Mouse (Mus musculus) lung, postnatal 0 days (tissue): ENCODE data around the gene Syce1l.
A peak's percentile ranks its signal among the peaks of the same experiment; 100 is the strongest.

Experiments used
- CTCF ChIP-seq: IDR thresholded peaks from 2 replicates; pipeline ENCODE4 v1.5.1; 2016; ENCODE audit warnings: antibody characterized with exemption, mild to moderate bottlenecking
- EP300 ChIP-seq: IDR thresholded peaks from 2 replicates; pipeline ENCODE4 v1.6.1; 2016; ENCODE audit warnings: antibody characterized with exemption, mild to moderate bottlenecking, control low read depth

DNA sequence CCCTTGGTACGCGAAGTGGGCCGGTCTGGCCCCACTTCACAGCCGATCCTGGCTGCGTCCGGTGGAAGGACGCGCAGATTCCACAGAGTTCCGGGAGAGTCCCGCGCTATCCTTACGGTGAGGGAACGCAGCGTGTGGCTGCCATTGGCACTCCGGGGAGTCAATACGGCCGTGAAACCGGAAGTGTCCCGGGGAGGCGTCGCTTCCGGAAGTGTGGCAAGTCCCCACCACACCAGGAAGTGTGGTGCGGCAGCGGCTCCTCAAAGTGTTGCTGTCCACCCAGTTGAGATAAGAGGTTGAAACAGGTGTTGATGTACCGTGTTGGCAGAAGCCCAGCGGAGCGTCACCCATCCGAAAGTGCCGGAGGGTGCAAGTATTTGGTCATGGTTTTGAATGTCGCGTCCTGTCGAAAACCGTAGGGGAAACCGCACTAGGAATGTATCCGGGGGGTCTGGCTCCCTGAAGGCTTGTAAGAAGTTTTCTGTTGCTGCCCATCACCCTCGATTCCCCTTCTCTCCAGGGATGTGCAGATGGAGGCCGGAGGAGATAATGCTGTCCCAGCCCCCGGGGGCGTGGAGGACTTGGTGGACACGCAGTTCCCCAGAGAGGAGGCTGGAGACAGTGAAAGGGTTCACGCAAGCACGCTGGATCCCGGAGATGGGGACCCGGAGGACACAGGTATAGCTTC is 7.3 kb upstream of the Syce1l start:
- no peak; the same call in 1 of the 2 replicates for TF ChIP-seq EP300
- 0 out of 2 replicates have a peak, but pooled peaks have one; percentile 11 for TF ChIP-seq CTCF
